Mouse (Mus musculus) frontal cortex, adult 2 months (tissue): Measurements from ENCODE around the gene Pacs1. TPM values are rescaled to one million over a fixed set of nuclear protein-coding genes. Genes with fewer than 3 reads are reported as not detected.
"Not testable (repeated sequence)": the region's sequence is repeated elsewhere in the genome, so short reads cannot be mapped to it uniquely, and the experiment has no call there.

Source experiments
- DNase-seq, 2 experiments: peaks; one replicate each; pipeline ENCODE4 v3.0.0; 2022; ENCODE audit warnings: low spot score in 1 of 2; ENCODE audit errors: extremely low spot score in 1 of 2
- polyA plus RNA-seq: library from polyadenylated mRNA; depleted of rRNA; stranded (reverse); fragments of >200 nt; gene quantifications from 2 replicates; pipeline ENCODE4 v1.2.3, GENCODE M21; 2012

Gene Pacs1
- polyA plus RNA-seq, 1 experiment = 47.3 TPM

- DNase-seq = peak in 1 of 2 experiments; percentile 75
Measured at GRCm38 (mm10) chr19:5098363-5099143, 174.4 kb downstream of the Pacs1 start, which contains the start of gene Cnih2. Gene Cnih2 (minus strand): TSS chr19:5098521.

GRCm38 (mm10) chr19:5097521-5098362, 175.2 kb downstream of the Pacs1 start:
- no peak for DNase-seq

GRCm38 (mm10) chr19:5095887-5096474, 176.9 kb downstream of the Pacs1 start:
- no peak for DNase-seq

GRCm38 (mm10) chr19:5094746-5095417, 178.0 kb downstream of the Pacs1 start:
- no peak for DNase-seq

- DNase-seq = peak; percentile 97 to 99
Measured at GRCm38 (mm10) chr19:5094243-5094632, 178.7 kb downstream of the Pacs1 start.

GRCm38 (mm10) chr19:5093481-5094242, 179.3 kb downstream of the Pacs1 start:
- no peak for DNase-seq

GRCm38 (mm10) chr19:5092083-5092482, 180.8 kb downstream of the Pacs1 start:
- no peak for DNase-seq

GRCm38 (mm10) chr19:5089324-5089723, 183.6 kb downstream of the Pacs1 start:
- DNase-seq = no peak

- peak; percentile 98 to 99 for DNase-seq
Measured at GRCm38 (mm10) chr19:5087884-5088728, 184.8 kb downstream of the Pacs1 start, which contains the start of gene Yif1a. Gene Yif1a (plus strand): TSS chr19:5088538.

- DNase-seq = not testable (repeated sequence)
Measured at GRCm38 (mm10) chr19:5086533-5086932, 186.4 kb downstream of the Pacs1 start.

- no peak for DNase-seq
Measured at GRCm38 (mm10) chr19:5085145-5085863, 187.6 kb downstream of the Pacs1 start, which contains the start of gene Tmem151a. Gene Tmem151a (minus strand): TSS chr19:5085531.

- DNase-seq = no peak
Measured at GRCm38 (mm10) chr19:5084834-5085144, 188.1 kb downstream of the Pacs1 start.

GRCm38 (mm10) chr19:5083961-5084833, 188.7 kb downstream of the Pacs1 start:
- no peak for DNase-seq
